Mouse (Mus musculus): ENCODE measurements around the gene Emilin1.

- TF ChIP-seq CTCF (IDR thresholded peaks at IDR 0.05; ENCODE audit: low read depth, low read length) (no peak), POLR2A (IDR thresholded peaks at IDR 0.05; ENCODE audit: insufficient read depth, low read length) (no peak), EP300 (IDR thresholded peaks at IDR 0.05; ENCODE audit: insufficient read depth, low read depth, low read length) (no peak)
Observed at GRCm38 (mm10) chr5:30925217-30925616, 12.0 kb downstream of the Emilin1 start.
